Mouse (Mus musculus) small intestine, adult 2 months (tissue): ENCODE results near the gene Tmprss13.

Source experiments
- CTCF ChIP-seq: fragments of 200-500 bp; IDR thresholded peaks from 2 replicates; pipeline ENCODE4 v1.5.1; 2012; ENCODE audit warnings: low read depth, mild to moderate bottlenecking, control low read depth, inconsistent platforms, low read length, moderate library complexity, mixed read lengths; ENCODE audit not compliant: insufficient replicate concordance, insufficient read length; ENCODE audit errors: extremely low read depth
- POLR2A ChIP-seq: fragments of 200-500 bp; IDR thresholded peaks from 2 replicates; pipeline ENCODE4 v1.6.1; 2012; ENCODE audit warnings: low read depth, mild to moderate bottlenecking, control low read depth, inconsistent platforms, low read length, moderate library complexity

DNA sequence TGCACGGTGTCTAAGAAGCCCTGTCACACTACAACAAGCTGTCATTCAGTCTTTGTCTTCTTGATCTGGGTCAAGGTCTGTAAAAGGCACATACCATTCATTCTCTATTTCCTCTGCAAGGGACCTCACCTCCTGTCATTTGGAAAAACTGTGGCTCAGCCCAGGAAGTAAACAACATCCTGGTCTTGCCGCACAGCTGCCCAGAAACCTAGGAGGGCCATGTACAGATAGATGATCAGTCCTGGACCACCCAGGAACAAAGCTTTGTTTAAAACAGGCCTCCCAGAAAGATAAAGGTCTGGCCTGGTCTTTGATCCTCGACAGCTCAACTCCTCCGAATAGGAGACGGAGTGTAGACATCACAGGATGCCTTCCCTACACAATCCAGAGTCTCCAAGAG is 31.0 kb downstream of the Tmprss13 start:
- no peak for TF ChIP-seq CTCF
- no peak for TF ChIP-seq POLR2A
